Mouse (Mus musculus) liver, embryonic 11.5 days (tissue): ENCODE results near the gene Ppt2. TPM values are rescaled to one million over a fixed set of nuclear protein-coding genes. Genes with fewer than 3 reads are reported as not detected.

Experiments used
- ATAC-seq: fragments of 200-750 bp; cut with Nextera tagmentation; replicated peaks from 2 replicates; pipeline ENCODE4 v1.8.0; 2017; ENCODE audit warnings: moderate number of reproducible peaks, mild to moderate bottlenecking, moderate TSS enrichment, moderate library complexity; ENCODE audit not compliant: low FRiP score
- DNase-seq: peaks from one replicate; pipeline ENCODE4 v3.0.0-alpha.2; 2017; ENCODE audit warnings: low spot score
- H3K27ac ChIP-seq: fragments of 300-500 bp; sonication (generic); 2 replicates; pipeline ENCODE4 v1.5.1; 2014; ENCODE audit warnings: mild to moderate bottlenecking, low read depth, low read length, control low read depth
- H3K27me3 ChIP-seq: fragments of 300-500 bp; sonication (generic); replicated peaks from 2 replicates; pipeline ENCODE4 v1.6.1; 2014; ENCODE audit warnings: low read length, mixed read lengths; ENCODE audit not compliant: control insufficient read depth, insufficient read depth
- H3K36me3 ChIP-seq: fragments of 300-500 bp; sonication (generic); 2 replicates; pipeline ENCODE4 v1.6.1; 2014; ENCODE audit warnings: mild to moderate bottlenecking, low read length, moderate library complexity, mixed read lengths; ENCODE audit not compliant: control insufficient read depth, insufficient read depth
- H3K4me1 ChIP-seq: fragments of 300-500 bp; sonication (generic); replicated peaks from 2 replicates; pipeline ENCODE4 v1.6.1; 2014; ENCODE audit warnings: low read length, mixed read lengths; ENCODE audit not compliant: control insufficient read depth, insufficient read depth
- H3K4me2 ChIP-seq: fragments of 300-500 bp; sonication (generic); 2 replicates; pipeline ENCODE4 v1.6.1; 2014; ENCODE audit warnings: mild to moderate bottlenecking, control low read depth, moderate library complexity
- H3K4me3 ChIP-seq: fragments of 300-500 bp; sonication (generic); 2 replicates; pipeline ENCODE4 v1.5.1; 2014; ENCODE audit warnings: low read depth, low read length, control low read depth
- H3K9ac ChIP-seq: fragments of 300-500 bp; sonication (generic); 2 replicates; pipeline ENCODE4 v1.6.1; 2014; ENCODE audit warnings: low read depth, low read length, control low read depth
- H3K9me3 ChIP-seq: fragments of 300-500 bp; sonication (generic); 2 replicates; pipeline ENCODE4 v1.6.1; 2016; ENCODE audit warnings: low read length, inconsistent platforms, mixed read lengths; ENCODE audit not compliant: control insufficient read depth
- WGBS: fragments of 180-500 bp; shearing (Covaris S2); extraction: QIAGEN DNeasy Blood & Tissue Kit; methylation state at CpG from one replicate; pipeline ENCODE4 v1.1.7; 2014; 5-methylcytosine and 5-hydroxymethylcytosine counted together
- polyA plus RNA-seq: library from polyadenylated mRNA; unstranded; fragments of >200 nt; fragmentation: Nextera tagmentation; extraction: Ambion mirVana; gene quantifications from 2 replicates; pipeline ENCODE4 v1.2.1, GENCODE M21; 2014

Ppt2 gene
- polyA plus RNA-seq, 1 experiment from 2014 or later: 23.1 TPM

- no peak overlapping the region for H3K4me3 ChIP-seq
- no peak overlapping the region for H3K9ac ChIP-seq
- H3K9me3 ChIP-seq: no peaks in the 10 kb centered on the region
- peaks cover 3% of the 10 kb centered on the region for H3K4me1 ChIP-seq
- DNase-seq: no peak
- 65% methylated on average over 9 of the region's 9 CpGs for WGBS
- no peak overlapping the region for H3K4me2 ChIP-seq
- peaks cover under 1% of the 10 kb centered on the region for H3K27me3 ChIP-seq
- no peak overlapping the region for H3K27ac ChIP-seq
- peaks cover 26% of the 10 kb centered on the region for H3K36me3 ChIP-seq
- no peak for ATAC-seq
Measured at GRCm38 (mm10) chr17:34653746-34654285, 25.5 kb upstream of the Ppt2 start.

DNA sequence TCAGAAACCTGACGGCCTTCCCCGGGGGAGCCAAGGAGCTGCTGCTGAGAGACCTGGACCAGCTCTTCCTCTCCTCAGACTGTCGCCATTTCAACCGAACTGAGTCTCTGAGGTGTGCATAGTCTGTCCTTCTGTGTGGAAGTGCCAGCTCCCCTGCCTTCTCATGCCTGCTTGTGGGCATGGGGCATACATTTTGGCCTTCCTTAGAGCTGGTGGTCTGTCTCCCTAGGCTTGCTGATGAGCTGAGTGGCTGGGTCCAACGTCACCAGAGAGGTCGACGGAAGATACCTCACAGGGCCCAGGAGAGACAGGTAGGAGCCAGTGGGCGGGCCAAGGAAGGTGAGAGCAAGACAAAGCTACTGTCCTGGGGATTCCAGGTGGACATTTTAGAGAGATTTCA, 24.7 kb upstream of the Ppt2 start:
- Histone ChIP-seq H3K9ac (no peak overlapping the region), H3K27ac (no peak overlapping the region), H3K4me3 (no peak overlapping the region), H3K27me3 (no peaks in the 10 kb centered on the region; the same call in 1 of the 2 replicates), H3K9me3 (no peaks in the 10 kb centered on the region), H3K4me2 (no peak overlapping the region), H3K36me3 (peaks cover 26% of the 10 kb centered on the region), H3K4me1 (peaks cover 6% of the 10 kb centered on the region)
- ATAC-seq (no peak), DNase-seq (no peak)
- 88% methylated on average over 8 of the region's 8 CpGs for WGBS

DNA sequence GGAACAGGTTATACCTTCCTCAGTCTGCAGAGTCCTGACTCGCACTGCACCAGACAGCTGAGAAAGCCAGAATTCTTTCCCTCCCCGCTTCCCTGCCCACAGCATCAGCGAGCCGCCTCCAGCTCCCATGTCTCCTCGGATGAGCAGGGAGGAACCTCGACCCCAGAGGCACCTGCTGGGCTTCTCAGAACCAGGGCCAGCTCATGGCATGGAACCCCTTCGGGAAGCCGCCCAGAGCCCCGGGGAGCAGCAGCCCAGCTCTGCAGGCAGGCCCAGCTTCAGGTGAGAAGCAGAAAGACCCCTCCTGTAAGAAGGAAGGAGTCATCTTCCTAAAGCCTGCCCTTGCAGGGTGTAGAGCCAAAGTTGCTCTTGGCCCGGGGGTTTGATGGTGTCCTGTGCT, 24.2 kb upstream of the Ppt2 start:
- H3K4me2 ChIP-seq: no peak overlapping the region
- H3K4me1 ChIP-seq: peaks cover 9% of the 10 kb centered on the region
- no peaks in the 10 kb centered on the region; the same call in 1 of the 2 replicates for H3K27me3 ChIP-seq
- H3K9ac ChIP-seq: no peak overlapping the region
- no peak overlapping the region for H3K27ac ChIP-seq
- peaks cover 26% of the 10 kb centered on the region for H3K36me3 ChIP-seq
- 94% methylated on average over 10 of the region's 10 CpGs for WGBS
- no peak overlapping the region for H3K4me3 ChIP-seq
- no peak for ATAC-seq
- no peaks in the 10 kb centered on the region for H3K9me3 ChIP-seq
- DNase-seq: no peak

DNA sequence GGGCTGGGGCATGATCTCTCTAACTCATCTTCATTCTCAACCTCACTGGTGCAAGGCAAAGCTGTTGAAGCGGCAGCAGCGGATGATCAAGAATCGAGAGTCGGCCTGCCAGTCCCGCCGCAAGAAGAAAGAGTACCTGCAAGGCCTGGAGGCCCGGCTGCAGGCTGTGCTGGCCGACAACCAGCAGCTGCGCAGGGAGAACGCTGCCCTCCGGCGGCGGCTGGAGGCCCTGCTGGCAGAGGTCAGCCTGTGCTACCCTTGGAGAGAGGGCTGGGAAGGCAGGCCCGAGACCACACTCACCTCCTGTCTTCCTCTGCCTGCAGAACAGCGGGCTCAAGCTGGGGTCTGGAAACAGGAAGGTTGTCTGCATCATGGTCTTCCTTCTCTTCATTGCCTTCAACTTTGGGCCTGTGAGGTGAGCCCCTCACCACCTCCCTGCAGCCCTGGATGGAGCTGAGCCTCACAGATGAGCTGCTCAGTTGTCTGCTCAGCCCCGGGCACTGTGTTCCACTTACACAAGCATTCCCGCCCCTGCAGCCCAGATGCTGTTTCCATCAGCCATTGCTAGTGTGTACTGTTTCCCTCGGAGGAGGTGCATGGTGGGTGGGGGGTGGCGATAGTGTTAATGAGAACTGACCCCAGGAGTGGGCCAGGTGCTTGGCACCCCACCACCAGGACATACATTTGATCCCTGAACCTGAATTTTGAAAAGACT, 23.4 kb upstream of the Ppt2 start:
- H3K4me2 ChIP-seq: no peak overlapping the region
- H3K27ac ChIP-seq: no peak overlapping the region
- no peak for DNase-seq
- H3K27me3 ChIP-seq: no peaks in the 10 kb centered on the region
- WGBS: 56% methylated on average over 19 of the region's 19 CpGs
- no peak overlapping the region for H3K4me3 ChIP-seq
- peaks cover 9% of the 10 kb centered on the region for H3K4me1 ChIP-seq
- no peak overlapping the region for H3K9ac ChIP-seq
- ATAC-seq: no peak
- peaks cover 26% of the 10 kb centered on the region for H3K36me3 ChIP-seq
- H3K9me3 ChIP-seq: no peaks in the 10 kb centered on the region

- no peak for ATAC-seq
- no peak overlapping the region for H3K9ac ChIP-seq
- no peak overlapping the region for H3K4me3 ChIP-seq
- H3K9me3 ChIP-seq: no peaks in the 10 kb centered on the region
- H3K36me3 ChIP-seq: peaks cover 28% of the 10 kb centered on the region
- no peak overlapping the region for H3K27ac ChIP-seq
- H3K4me2 ChIP-seq: no peak overlapping the region
- H3K4me1 ChIP-seq: peaks cover 16% of the 10 kb centered on the region
- no peaks in the 10 kb centered on the region for H3K27me3 ChIP-seq
- 93% methylated on average over 14 of the region's 14 CpGs for WGBS
- DNase-seq: no peak
Measured at GRCm38 (mm10) chr17:34650781-34651180, 22.5 kb upstream of the Ppt2 start.

GRCm38 (mm10) chr17:34649106-34649864, 21.0 kb upstream of the Ppt2 start:
- 83% methylated on average over 18 of the region's 18 CpGs for WGBS
- Histone ChIP-seq H3K9ac (no peak overlapping the region), H3K9me3 (no peaks in the 10 kb centered on the region), H3K4me3 (no peak overlapping the region), H3K4me1 (peaks cover 19% of the 10 kb centered on the region), H3K4me2 (no peak overlapping the region), H3K36me3 (peaks cover 28% of the 10 kb centered on the region), H3K27ac (no peak overlapping the region), H3K27me3 (no peaks in the 10 kb centered on the region)
- no peak for DNase-seq
- ATAC-seq: no peak

DNA sequence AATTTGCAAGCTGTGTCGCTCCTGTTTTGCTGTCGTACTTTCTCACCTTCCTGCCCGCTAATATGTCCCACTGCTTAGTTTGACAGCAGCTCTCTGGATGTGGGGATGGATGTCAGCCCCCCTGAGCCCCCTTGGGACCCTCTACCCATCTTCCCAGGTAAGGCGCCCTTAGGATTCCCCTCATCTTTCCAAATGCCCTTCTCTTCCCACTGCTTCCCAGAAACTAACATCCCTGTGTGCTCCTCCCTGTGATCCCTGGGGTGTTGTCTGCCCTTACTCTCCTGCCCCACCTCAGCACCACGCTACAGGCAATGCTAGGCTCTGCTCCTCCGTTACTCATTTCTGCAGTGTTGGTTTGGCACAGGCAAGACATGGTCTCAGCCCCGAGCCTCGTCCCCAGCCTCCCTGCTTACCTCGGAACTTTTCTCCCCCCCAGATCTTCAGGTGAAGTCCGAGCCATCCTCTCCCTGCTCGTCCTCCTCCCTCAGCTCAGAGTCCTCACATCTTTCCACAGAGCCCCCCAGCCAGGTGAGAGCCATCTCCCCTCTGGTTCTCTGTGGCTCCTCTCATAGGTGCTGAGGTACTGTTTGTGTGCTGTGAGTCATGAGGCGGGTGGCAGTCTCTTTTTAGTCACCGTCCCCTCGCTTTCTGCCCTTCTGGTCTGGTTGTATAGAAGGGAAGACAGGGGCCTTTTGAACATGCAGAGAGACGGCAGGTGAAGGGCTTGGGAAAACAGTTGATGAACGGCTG, 20.0 kb upstream of the Ppt2 start:
- 83% methylated on average over 16 of the region's 16 CpGs for WGBS
- no peak for DNase-seq
- Histone ChIP-seq H3K27me3 (no peaks in the 10 kb centered on the region), H3K4me2 (peak overlapping the region; percentile 79), H3K9ac (peak overlapping the region; percentile 74; the same call in 1 of the 2 replicates), H3K9me3 (no peaks in the 10 kb centered on the region), H3K4me1 (peaks cover 19% of the 10 kb centered on the region), H3K27ac (no peak overlapping the region), H3K36me3 (peaks cover 28% of the 10 kb centered on the region), H3K4me3 (peak overlapping the region; percentile 71)
- no peak for ATAC-seq

GRCm38 (mm10) chr17:34646906-34647787, 18.8 kb upstream of the Ppt2 start, which contains the start of gene Atf6b:
Atf6b (plus strand) TSS chr17:34647146.
- H3K27me3 ChIP-seq: no peaks in the 10 kb centered on the region
- peak within 1 kb of the TSS; percentile 71 for H3K4me3 ChIP-seq
- peaks cover 25% of the 10 kb centered on the region for H3K36me3 ChIP-seq
- peaks cover 19% of the 10 kb centered on the region for H3K4me1 ChIP-seq
- peak within 1 kb of the TSS; percentile 79 for H3K4me2 ChIP-seq
- H3K9me3 ChIP-seq: no peaks in the 10 kb centered on the region
- H3K27ac ChIP-seq: peak within 1 kb of the TSS; percentile 34
- ATAC-seq: peak; percentile 94
- DNase-seq: peak; percentile 87
- peak within 1 kb of the TSS; percentile 74 for H3K9ac ChIP-seq
- WGBS: 1% methylated on average over 66 of the region's 66 CpGs
